Mouse (Mus musculus) limb, embryonic 14.5 days (tissue): Measurements from ENCODE around the gene Rrbp1. TPM values are rescaled to one million over a fixed set of nuclear protein-coding genes. Genes with fewer than 3 reads are reported as not detected.

Source experiments
- ATAC-seq: fragments of 200-750 bp; cut with Nextera tagmentation; 2 replicates; pipeline ENCODE4 v1.8.0; 2017; ENCODE audit warnings: low read depth, moderate number of reproducible peaks, moderate TSS enrichment; ENCODE audit not compliant: low FRiP score
- DNase-seq: peaks from one replicate; pipeline ENCODE4 v3.0.0-alpha.2; 2015; ENCODE audit warnings: low spot score
- H3K27ac ChIP-seq: fragments of 300-500 bp; sonication (generic); replicated peaks from 2 replicates; pipeline ENCODE4 v1.5.1; 2014; ENCODE audit warnings: low read depth, mild to moderate bottlenecking, low read length, moderate library complexity, mixed read lengths
- H3K27me3 ChIP-seq: fragments of 300-500 bp; sonication (generic); 2 replicates; pipeline ENCODE4 v1.6.1; 2014; ENCODE audit warnings: low read length, mixed read lengths; ENCODE audit not compliant: control insufficient read depth, insufficient read depth
- H3K36me3 ChIP-seq: fragments of 300-500 bp; sonication (generic); 2 replicates; pipeline ENCODE4 v1.6.1; 2014; ENCODE audit warnings: mild to moderate bottlenecking, low read length, moderate library complexity, mixed read lengths; ENCODE audit not compliant: control insufficient read depth, insufficient read depth
- H3K4me1 ChIP-seq: fragments of 300-500 bp; sonication (generic); 2 replicates; pipeline ENCODE4 v1.6.1; 2014; ENCODE audit warnings: antibody characterized with exemption, low read length, mixed read lengths; ENCODE audit not compliant: control insufficient read depth, insufficient read depth
- H3K4me2 ChIP-seq: fragments of 300-500 bp; sonication (generic); replicated peaks from 2 replicates; pipeline ENCODE4 v1.6.1; 2014; ENCODE audit warnings: low read depth, mild to moderate bottlenecking, low read length, moderate library complexity; ENCODE audit not compliant: severe bottlenecking
- H3K4me3 ChIP-seq: fragments of 300-500 bp; sonication (generic); replicated peaks from 2 replicates; pipeline ENCODE4 v1.5.1; 2014; ENCODE audit warnings: low read length
- H3K9ac ChIP-seq: fragments of 300-500 bp; sonication (generic); 2 replicates; pipeline ENCODE4 v1.6.1; 2014; ENCODE audit warnings: mild to moderate bottlenecking, low read depth, low read length, moderate library complexity; ENCODE audit not compliant: severe bottlenecking
- H3K9me3 ChIP-seq: fragments of 300-500 bp; sonication (generic); 2 replicates; pipeline ENCODE4 v1.6.1; 2016; ENCODE audit warnings: low read length; ENCODE audit not compliant: control insufficient read depth
- POLR2A ChIP-seq: fragments of 200-500 bp; IDR thresholded peaks from 2 replicates; pipeline ENCODE4 v1.8.0; 2012; ENCODE audit warnings: inconsistent platforms, mild to moderate bottlenecking, moderate library complexity, borderline replicate concordance; ENCODE audit not compliant: insufficient read depth, insufficient read length; ENCODE audit errors: extremely low read depth
- WGBS: fragments of 180-500 bp; shearing (Covaris S2); extraction: QIAGEN DNeasy Blood & Tissue Kit; methylation state at CpG from one replicate; pipeline ENCODE4 v1.1.7; 2014; 5-methylcytosine and 5-hydroxymethylcytosine counted together
- polyA plus RNA-seq, 2 experiments: library from polyadenylated mRNA; depleted of rRNA in 1 of 2; stranded (reverse) in 1 of 2; unstranded in 1 of 2; fragments of >200 nt; fragmentation: Nextera tagmentation in 1 of 2; extraction: Ambion mirVana in 1 of 2; gene quantifications; 2 replicates each; pipeline versions ENCODE4 v1.2.1 to v1.2.3; 2012 to 2014

Gene Rrbp1
- polyA plus RNA-seq, 2 experiments, result 200 to 325 TPM

DNA sequence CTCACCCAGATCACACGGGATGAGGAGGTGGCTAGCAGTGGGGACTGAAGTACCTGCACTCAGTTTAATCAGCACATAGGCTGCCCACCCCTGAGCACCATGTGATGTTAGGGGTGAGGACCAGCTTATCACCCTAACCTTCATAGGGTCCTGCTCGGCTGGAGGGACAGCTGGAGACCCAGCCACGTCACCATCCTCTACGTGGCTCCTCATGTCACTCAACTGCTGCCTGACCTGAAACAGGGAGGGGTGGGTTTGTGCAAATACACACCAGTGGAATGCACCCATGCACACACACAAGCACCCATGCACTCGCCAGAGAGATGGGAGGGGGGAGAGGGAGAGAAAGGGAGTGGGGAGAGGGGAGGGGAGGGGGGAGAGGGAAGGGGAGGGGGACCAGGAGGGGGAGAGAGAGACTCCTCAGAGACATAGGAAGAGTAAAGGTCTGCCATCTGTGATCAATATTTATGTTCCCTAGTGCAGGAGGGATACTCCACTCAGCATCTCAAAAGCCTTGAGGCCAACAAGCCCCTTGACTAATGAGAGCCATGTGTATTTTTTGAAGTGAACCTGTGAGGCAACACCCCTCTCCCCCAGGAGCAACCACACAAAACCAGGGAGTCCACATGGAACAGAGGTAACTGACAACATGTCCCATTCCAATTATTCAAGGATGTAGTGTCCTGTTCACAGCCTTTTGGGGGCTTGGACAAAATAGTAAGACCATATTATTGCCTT lies 60.6 kb downstream of the Rrbp1 start:
- ATAC-seq (no peak), DNase-seq (no peak)
- Histone ChIP-seq H3K27ac (no peak overlapping the region), H3K9ac (no peak overlapping the region), H3K4me3 (no peak overlapping the region), H3K36me3 (peaks cover 100% of the 10 kb centered on the region), H3K27me3 (no peaks in the 10 kb centered on the region), H3K4me2 (no peak overlapping the region), H3K4me1 (no peaks in the 10 kb centered on the region), H3K9me3 (no peaks in the 10 kb centered on the region)
- no peak for TF ChIP-seq POLR2A
- 73% methylated on average over 5 of the region's 5 CpGs for WGBS

DNA sequence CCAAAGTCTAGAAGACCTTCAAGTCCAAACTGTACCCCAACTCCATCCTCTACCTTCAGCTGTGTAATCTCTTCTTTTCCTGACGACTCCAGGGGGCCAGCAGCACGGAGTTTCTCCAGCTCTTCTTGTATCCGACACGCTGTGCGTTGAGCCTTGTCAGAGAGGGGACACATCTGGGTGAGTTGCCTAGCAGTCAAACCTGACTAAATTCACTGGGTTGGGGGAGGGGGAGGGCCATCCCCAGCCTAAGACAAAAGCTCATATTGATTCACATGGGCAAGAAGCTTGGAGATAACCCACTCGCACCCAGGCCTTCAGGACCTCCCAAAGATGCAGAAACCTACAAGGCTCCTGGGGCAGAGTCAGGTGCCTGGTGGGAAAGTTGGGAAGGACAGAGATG lies 61.8 kb downstream of the Rrbp1 start:
- H3K4me1 ChIP-seq, result no peaks in the 10 kb centered on the region
- 92% methylated on average over 6 of the region's 6 CpGs for WGBS
- H3K27me3 ChIP-seq, result no peaks in the 10 kb centered on the region
- ATAC-seq, result no peak
- no peak overlapping the region for H3K9ac ChIP-seq
- TF ChIP-seq POLR2A, result no peak
- no peak overlapping the region for H3K4me2 ChIP-seq
- H3K4me3 ChIP-seq, result no peak overlapping the region
- no peak for DNase-seq
- no peaks in the 10 kb centered on the region for H3K9me3 ChIP-seq
- peaks cover 100% of the 10 kb centered on the region for H3K36me3 ChIP-seq
- no peak overlapping the region for H3K27ac ChIP-seq

DNA sequence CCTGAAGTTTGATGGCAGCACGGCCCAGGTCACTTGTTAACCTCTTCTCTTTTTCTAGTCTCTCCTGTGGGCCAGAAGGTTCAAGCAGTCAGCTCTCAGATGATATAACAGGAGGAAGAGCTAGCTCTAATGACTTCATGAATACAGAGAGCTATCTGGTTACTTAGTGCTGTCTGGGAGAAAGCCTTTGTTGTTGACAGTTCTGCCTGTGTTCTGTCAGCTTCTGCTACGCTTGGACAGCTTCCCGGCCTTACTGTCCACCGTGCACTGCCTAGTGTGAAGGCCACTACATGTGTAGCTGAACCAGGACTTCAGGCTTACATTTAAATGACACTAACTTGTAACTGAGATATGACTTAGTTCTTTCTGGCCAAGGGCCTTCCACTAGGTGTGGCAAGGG lies 62.6 kb downstream of the Rrbp1 start:
- Histone ChIP-seq H3K4me1 (no peaks in the 10 kb centered on the region), H3K9ac (no peak overlapping the region), H3K4me2 (no peak overlapping the region), H3K27ac (no peak overlapping the region), H3K9me3 (no peaks in the 10 kb centered on the region), H3K36me3 (peaks cover 100% of the 10 kb centered on the region), H3K4me3 (no peak overlapping the region), H3K27me3 (no peaks in the 10 kb centered on the region)
- no peak for TF ChIP-seq POLR2A
- WGBS, result 91% methylated on average over 4 of the region's 4 CpGs
- DNase-seq (no peak), ATAC-seq (no peak)

DNA sequence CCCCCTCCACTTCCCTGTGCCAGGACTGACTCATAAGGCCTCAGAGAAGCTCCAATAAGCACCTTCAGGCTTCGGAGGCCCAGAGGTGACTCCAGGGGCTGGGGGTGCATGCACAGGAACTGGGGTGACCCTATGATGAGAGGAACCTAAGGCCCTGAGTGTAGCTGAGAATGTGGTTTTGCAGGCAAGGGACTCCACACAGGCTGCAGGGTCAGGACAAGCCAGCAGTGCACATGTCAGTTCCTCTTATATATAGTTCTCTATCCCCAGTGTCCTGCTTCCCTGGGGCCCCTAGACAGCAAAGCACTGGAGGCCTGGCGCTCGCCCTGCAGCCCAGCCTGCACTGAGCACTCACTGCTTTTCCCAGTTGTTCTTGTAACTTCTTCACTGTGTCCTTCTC lies 63.1 kb downstream of the Rrbp1 start:
- WGBS, result 94% methylated on average over 3 of the region's 3 CpGs
- no peaks in the 10 kb centered on the region for H3K27me3 ChIP-seq
- no peak overlapping the region for H3K4me2 ChIP-seq
- H3K4me3 ChIP-seq, result no peak overlapping the region
- H3K9me3 ChIP-seq, result no peaks in the 10 kb centered on the region
- TF ChIP-seq POLR2A, result no peak
- no peak overlapping the region for H3K27ac ChIP-seq
- peaks cover 97% of the 10 kb centered on the region for H3K36me3 ChIP-seq
- H3K9ac ChIP-seq, result no peak overlapping the region
- no peaks in the 10 kb centered on the region for H3K4me1 ChIP-seq
- ATAC-seq (no peak), DNase-seq (no peak)

DNA sequence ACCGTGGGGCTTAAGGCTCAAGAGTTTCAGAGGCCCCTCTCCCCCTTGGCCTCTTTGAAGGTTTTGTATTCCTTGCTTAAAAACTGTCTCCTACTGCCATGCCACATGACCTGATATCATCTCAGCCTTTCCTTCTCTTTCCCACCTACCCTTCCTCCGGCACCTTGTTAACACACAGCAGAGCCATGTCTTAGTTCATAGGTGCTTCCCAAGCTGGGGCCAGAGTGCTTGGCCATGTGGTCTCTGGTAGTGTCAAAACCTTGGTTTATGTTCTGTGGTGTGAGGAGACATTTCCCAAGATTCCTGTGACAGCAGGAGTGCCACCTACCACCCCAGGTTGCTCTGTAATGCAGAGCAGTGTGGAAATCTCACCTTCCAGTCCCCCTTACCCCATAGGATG lies 64.7 kb downstream of the Rrbp1 start:
- peaks cover 90% of the 10 kb centered on the region for H3K36me3 ChIP-seq
- no peaks in the 10 kb centered on the region for H3K4me1 ChIP-seq
- no peak overlapping the region for H3K4me2 ChIP-seq
- ATAC-seq, result no peak
- H3K27me3 ChIP-seq, result no peaks in the 10 kb centered on the region
- H3K4me3 ChIP-seq, result no peak overlapping the region
- DNase-seq, result no peak
- WGBS, result 98% methylated on average over 2 of the region's 2 CpGs
- no peak overlapping the region for H3K27ac ChIP-seq
- no peak overlapping the region for H3K9ac ChIP-seq
- no peaks in the 10 kb centered on the region for H3K9me3 ChIP-seq
- TF ChIP-seq POLR2A, result no peak
